In the genomic region with DNA sequence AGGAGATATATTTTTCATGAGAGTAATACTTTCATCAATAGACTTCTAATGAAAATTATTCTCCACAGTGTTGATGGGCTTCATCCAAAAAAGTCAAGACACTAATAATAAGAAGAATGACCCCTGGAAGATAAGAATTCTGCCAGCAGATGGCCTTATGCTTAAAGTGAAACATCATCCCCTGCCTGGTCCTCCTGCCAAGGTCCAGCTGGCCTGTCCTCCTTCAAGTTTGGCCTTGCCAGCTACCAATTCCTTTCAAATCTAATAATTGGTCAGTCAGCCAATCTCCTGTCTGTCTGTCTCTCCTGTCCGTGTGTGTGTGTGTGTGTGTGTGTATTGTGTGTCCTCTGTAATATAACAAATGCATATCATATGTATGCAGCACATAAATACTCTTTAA, we compare ENCODE assay signal across 26 mouse cellular contexts.
DNase-seq lines count a peak whose midpoint lies in the region; TF ChIP-seq lines count a peak whose summit lies in the region.
"Had no signal": no experiment of that assay in that cellular context is flagged by ENCODE, and none has a peak within 500 bp of the region (broad histone marks: within the 10 kb centered on the region; RNA-seq: fewer than 3 reads in every experiment).

No protein-coding gene starts in this region.

- 42% methylated on average over 1 of the region's 1 CpGs for WGBS in lung, adult 2 months

- H3K4me1 ChIP-seq in lung, adult 2 months (ENCODE audit: control insufficient read depth, insufficient read depth, low read length) = peaks cover 5% of the 10 kb centered on the region
- H3K4me1 ChIP-seq: liver, embryonic 12.5 days; megakaryocyte, embryonic 14.5 days had no signal

- DNase-seq in cerebellum, postnatal 14 days = peak; percentile 17 to 20
- no peak for DNase-seq in cerebellum, adult 18-20 months
- peak; percentile 36 for DNase-seq in lung, postnatal 10 days
- DNase-seq in lung, adult 2 months = no peak
- DNase-seq in adrenal gland, adult 8-10 months = peak; percentile 32
- DNase-seq in adrenal gland, postnatal 36 days = peak; percentile 43 to 49
- no peak for DNase-seq in embryo, embryonic 10.5 days (ENCODE audit: low spot score)
- DNase-seq: cerebellum, adult 11-12 months; cerebellum, postnatal 36 days; embryo, embryonic 11 days; gastrocnemius, adult 2 months; gastrocnemius, postnatal 36 days; heart, adult 18-20 months; heart, postnatal 36 days; kidney, adult 18-20 months; kidney, postnatal 25 days; liver, postnatal 0 days; midbrain, embryonic 14.5 days; thymus, postnatal 36 days had no signal

- no peak for TF ChIP-seq CTCF in lung, adult 2 months (IDR thresholded peaks at IDR 0.05; ENCODE audit: insufficient read depth, low read length)

- no peak for TF ChIP-seq POLR2A in lung, adult 2 months (IDR thresholded peaks at IDR 0.05; ENCODE audit: borderline replicate concordance, extremely low read depth, low read depth, low read length)

- H3K4me3 ChIP-seq in lung, adult 2 months (replicated peaks; ENCODE audit: extremely low read depth, low read depth, low read length) = no peak overlapping the region
- H3K4me3 ChIP-seq: embryonic facial prominence, embryonic 12.5 days; forebrain, embryonic 10.5 days; forebrain, embryonic 15.5 days; gastrocnemius, adult 2 months; kidney, embryonic 15.5 days; left cerebral cortex, adult 2 months; liver, embryonic 12.5 days; megakaryocyte, embryonic 14.5 days had no signal

Comparison
In these comparisons a context has a peak if more than half of its experiments do, and no peak if none do; other contexts are left out.
1. DNase-seq: peak in cerebellum, postnatal 14 days (2 of 2), lung, postnatal 10 days (single experiment), adrenal gland, adult 8-10 months (single experiment) and adrenal gland, postnatal 36 days (2 of 2); none in cerebellum, adult 18-20 months (0 of 2), lung, adult 2 months (single experiment) and embryo, embryonic 10.5 days (single experiment).